Mouse (Mus musculus) kidney, adult 9 months (tissue): ENCODE measurements around the gene Fam71f1.

ENCODE experiments used
- DNase-seq: peaks from one replicate; pipeline ENCODE4 v3.0.0; 2022

Gene Fam71f1

GRCm38 (mm10) chr6:29318879-29319278 lies at the start of gene Fam71f1:
TSS of gene Fam71f1 (plus strand) at chr6:29319140.
- DNase-seq: peak; percentile 39

DNA sequence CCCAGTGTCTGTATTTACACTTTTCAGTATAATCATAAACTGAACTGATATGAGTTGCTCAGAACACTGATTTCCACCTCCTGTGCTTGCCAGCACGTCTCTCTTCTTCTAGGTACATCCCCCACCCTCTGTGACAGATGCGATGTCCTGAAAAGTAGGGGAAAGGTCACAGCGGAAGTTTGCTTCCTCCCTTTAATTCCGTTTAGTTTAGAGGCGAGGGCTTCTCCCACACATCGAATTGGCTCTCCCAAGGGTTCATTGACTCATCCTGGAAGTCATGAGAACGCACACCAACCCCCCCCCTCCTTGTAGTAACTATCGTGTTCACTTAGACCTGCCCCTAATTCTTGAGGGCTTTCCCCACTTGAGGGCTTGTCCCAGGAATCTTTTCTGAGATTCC lies 48.0 kb upstream of the Fam71f1 start:
- DNase-seq: peak; percentile 13

GRCm38 (mm10) chr6:29272312-29273072 lies 46.4 kb upstream of the Fam71f1 start, which contains the start of gene Hilpda:
TSS of gene Hilpda (plus strand) at chr6:29272488.
- DNase-seq: peak; percentile 93

- no peak for DNase-seq
Measured at GRCm38 (mm10) chr6:29276746-29277145, 42.2 kb upstream of the Fam71f1 start.

DNA sequence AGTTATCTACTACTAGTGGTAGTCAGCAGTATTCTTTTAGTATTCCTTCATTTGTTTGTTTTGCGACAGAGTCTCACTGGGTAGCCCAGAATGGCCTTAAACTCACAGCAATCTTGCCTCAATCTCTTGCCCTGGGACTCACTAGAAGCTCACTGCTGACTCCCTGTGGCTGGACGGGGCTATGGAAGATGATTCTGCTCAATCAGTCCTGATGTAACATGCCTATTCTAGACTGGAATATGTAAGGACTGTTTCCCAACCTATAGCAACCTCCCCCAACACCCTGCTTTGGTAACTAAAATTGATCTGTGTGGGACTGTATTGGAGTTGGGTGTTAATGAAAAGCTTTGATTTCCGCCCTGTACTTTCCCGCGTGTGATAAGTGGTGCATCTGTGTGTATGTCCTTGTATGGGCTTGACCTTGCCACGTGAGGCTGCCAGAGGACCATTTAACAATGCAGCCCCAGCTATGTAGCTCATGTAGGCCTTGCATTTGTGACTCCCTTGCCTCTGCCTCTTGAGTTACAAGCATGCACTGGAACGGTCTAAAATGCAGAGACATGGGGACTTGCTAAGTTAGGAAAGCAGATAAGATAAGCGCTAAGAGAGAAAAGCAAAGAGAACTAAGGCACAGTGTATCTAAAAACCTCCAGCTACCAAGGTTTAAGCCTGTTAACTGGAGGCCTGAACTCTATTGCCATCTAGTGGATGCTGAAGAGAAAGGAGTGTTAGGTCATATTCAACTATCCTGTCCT lies 40.2 kb upstream of the Fam71f1 start:
- peak; percentile 61 for DNase-seq

GRCm38 (mm10) chr6:29279293-29279692 lies 39.6 kb upstream of the Fam71f1 start, which contains the start of gene Fam71f2:
TSS of gene Fam71f2 (plus strand) at chr6:29279593.
- no peak for DNase-seq

DNA sequence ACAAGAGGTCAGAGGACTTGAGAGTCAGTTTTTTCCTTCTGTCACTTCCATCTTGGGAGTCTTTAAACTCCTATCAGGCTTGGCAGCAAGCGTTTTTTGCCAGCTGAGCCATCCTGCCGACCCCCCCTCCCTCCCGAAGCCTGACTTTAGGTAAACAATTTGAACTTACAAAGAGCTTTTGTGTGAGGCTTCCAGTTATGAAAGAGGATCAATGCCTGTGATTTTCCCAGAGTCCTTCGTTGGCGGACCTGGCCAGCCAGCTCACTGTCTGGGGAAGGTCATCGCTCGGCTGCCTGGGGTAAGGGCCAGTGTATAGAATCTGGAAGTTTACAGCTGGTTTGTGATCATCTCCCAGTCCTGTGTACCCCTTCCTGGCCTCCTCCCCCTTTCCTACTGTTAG lies 38.3 kb upstream of the Fam71f1 start:
- DNase-seq: no peak

DNA sequence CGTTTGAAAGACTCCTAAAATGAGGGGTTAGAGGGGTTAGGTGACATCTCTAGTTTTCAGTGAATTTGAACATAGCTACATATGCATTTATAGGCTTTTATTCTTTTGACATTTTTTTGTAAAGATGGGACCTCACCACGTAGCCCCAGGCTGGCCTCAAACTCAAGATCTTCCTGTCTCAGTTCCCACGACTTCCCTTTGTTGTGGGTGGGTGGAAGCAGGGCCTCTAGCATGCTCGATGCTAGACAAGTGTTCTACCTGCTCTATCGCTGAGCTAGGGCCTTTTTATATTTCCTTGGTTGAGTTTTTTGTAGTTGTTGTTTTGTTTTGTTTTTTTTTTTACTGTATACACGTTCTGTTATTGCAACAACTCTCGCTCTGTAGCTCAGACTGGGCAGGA lies 32.1 kb upstream of the Fam71f1 start:
- no peak for DNase-seq

- no peak for DNase-seq
Measured at GRCm38 (mm10) chr6:29287481-29287880, 31.5 kb upstream of the Fam71f1 start.

- peak; percentile 11 for DNase-seq
Measured at GRCm38 (mm10) chr6:29287944-29288343, 31.0 kb upstream of the Fam71f1 start.

DNA sequence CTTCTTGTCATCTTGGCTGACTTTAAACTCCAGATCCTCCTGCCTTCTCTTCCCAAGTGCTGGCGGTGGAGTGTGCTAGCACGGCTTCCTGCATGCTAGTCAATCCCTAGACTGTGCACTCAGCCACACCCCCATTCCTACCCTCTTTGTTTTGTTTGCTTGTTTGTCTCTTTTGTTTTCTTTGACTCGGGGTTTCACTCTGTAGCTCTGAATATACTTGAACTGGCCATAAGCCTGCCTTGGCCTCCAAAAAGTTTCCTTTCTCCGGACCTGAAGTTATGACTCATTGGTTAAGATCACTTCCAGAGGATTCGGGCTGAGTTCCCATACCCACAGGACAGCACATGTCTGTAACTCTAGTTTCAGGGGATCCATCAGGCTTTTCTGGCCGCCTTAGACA lies 30.3 kb upstream of the Fam71f1 start:
- no peak for DNase-seq

DNA sequence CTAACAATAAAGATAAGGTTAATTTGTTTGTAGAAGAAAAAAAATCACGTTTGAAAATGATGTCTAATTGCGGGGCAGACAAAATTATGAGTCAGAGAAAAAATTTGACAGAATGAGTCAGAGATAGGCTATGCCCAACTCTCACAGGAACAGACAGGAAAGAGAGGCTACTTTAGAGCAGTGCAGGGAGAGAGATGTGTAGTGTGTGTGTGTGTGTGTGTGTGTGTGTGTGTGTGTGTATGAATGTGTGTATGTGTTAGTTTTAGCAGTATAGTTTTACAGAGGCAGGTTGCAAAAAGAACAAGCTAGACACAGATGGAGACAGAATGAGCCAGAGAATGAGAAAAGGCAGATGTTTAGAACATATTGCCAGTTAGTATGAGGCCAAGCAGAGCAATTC lies 19.8 kb upstream of the Fam71f1 start:
- DNase-seq: no peak

DNA sequence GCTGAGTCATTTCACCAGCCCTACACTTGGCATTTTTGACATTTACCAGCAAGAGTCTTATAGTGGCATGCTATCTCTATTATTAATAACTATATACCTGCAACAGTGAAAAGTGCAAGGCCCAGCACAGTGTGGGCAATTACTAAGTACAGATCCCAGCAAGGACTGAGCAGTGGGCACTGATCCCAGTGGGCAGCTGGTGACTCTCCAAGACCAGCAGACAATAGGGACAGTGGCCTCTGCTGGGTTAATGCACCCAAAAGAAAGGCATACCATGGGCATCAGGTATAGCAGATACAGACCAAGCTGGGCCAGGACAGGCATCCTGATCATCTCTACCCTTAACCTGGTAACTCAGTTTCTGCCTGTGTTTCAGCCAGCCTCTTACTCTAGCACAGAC lies 15.7 kb upstream of the Fam71f1 start:
- DNase-seq: no peak

GRCm38 (mm10) chr6:29303726-29304125 lies 15.2 kb upstream of the Fam71f1 start:
- DNase-seq: no peak

DNA sequence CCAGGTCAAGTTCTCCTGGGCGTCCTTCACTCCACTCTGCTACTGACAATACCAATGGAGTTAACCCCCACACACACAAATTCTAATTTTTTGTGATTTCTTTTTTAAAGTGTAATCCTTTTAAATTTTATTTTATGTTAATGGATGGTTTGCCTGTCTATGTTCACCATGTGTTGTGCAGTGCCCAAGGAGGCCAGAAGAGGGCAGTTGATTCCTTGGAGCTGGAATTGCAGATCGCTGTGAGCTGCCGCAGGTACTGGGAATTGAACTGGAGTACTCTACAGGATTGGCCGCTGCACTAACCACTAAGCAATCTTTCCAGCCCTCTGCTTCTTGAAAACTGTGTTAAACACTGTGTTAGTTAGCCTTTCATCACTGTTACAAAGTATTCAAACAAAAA lies 13.5 kb upstream of the Fam71f1 start:
- DNase-seq: no peak

GRCm38 (mm10) chr6:29308846-29309605 lies 9.9 kb upstream of the Fam71f1 start:
- DNase-seq: no peak

GRCm38 (mm10) chr6:29313690-29314202 lies 5.2 kb upstream of the Fam71f1 start:
- no peak for DNase-seq

DNA sequence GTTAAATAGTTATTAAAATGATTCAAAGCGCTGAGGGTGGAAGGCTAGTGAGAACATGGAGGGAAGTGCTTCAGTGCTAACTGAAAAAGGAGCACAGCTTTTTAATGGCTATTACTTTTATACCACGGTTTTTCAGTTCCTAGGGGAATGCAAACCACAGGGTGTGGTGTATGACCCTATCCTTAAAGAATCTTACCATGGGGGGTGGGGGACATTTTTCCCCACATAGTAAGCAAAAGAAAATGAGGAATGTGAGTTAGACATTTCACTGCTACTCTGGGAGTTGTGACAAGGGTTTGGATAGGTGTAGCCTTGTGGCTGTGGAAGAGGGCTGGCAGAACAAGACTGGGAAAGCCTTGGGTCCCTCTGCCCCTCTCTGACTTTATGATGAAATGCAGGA lies 1.7 kb upstream of the Fam71f1 start:
- no peak for DNase-seq

- no peak for DNase-seq
Measured at GRCm38 (mm10) chr6:29317941-29318340, 999 bp upstream of the Fam71f1 start.

DNA sequence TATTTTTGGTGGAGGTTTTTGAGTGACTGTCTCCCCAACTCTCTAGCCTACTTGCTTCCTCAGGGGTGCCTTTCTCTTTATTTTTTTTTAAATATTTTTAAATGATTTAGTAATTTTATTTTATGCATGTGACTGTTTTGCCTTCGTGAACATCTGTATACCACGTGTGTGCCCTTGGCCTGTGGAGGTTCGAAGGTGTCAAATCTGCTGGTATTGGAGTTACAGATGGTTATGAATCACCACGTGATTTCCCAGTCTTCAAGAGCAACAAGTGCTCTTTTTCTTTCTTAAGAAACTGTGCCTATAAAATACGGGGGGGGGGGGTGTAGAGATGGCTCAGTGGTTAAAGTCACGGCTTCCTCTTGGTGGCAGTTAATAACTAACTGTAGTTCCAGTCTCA lies 2.6 kb downstream of the Fam71f1 start:
- no peak for DNase-seq

- DNase-seq: no peak
Measured at GRCm38 (mm10) chr6:29322147-29322546, 3.2 kb downstream of the Fam71f1 start.

GRCm38 (mm10) chr6:29322735-29323134 lies 3.8 kb downstream of the Fam71f1 start:
- DNase-seq: no peak

GRCm38 (mm10) chr6:29326961-29327360 lies 8.0 kb downstream of the Fam71f1 start:
- no peak for DNase-seq
